Mouse (Mus musculus) stomach, postnatal 0 days (tissue): ENCODE measurements around the gene Dmrtc2. TPM values are rescaled to one million over a fixed set of nuclear protein-coding genes. Genes with fewer than 3 reads are reported as not detected.
"Not testable (repeated sequence)": the region's sequence is repeated elsewhere in the genome, so short reads cannot be mapped to it uniquely, and the experiment has no call there.

ENCODE experiments used
- ATAC-seq: fragments of 200-750 bp; cut with Nextera tagmentation; 2 replicates; pipeline ENCODE4 v1.8.0; 2017; ENCODE audit not compliant: low FRiP score, low TSS enrichment
- DNase-seq: peaks from one replicate; pipeline ENCODE4 v3.0.0-alpha.2; 2016; ENCODE audit warnings: low spot score
- H3K27ac ChIP-seq: fragments of 300-500 bp; sonication (generic); replicated peaks from 2 replicates; pipeline ENCODE4 v1.5.1; 2014; ENCODE audit warnings: mild to moderate bottlenecking, control low read depth
- H3K27me3 ChIP-seq: fragments of 300-500 bp; sonication (generic); 2 replicates; pipeline ENCODE4 v1.6.1; 2014; ENCODE audit warnings: low read length; ENCODE audit not compliant: control insufficient read depth, insufficient read depth
- H3K36me3 ChIP-seq: fragments of 300-500 bp; sonication (generic); 2 replicates; pipeline ENCODE4 v1.6.1; 2014; ENCODE audit warnings: low read length, mixed read lengths; ENCODE audit not compliant: control insufficient read depth, insufficient read depth
- H3K4me1 ChIP-seq: fragments of 300-500 bp; sonication (generic); replicated peaks from 2 replicates; pipeline ENCODE4 v1.6.1; 2014; ENCODE audit warnings: antibody characterized with exemption; ENCODE audit not compliant: control insufficient read depth, insufficient read depth
- H3K4me2 ChIP-seq: fragments of 300-500 bp; sonication (generic); replicated peaks from 2 replicates; pipeline ENCODE4 v1.6.1; 2014; ENCODE audit warnings: low read depth, mild to moderate bottlenecking, control low read depth, moderate library complexity
- H3K4me3 ChIP-seq: fragments of 300-500 bp; sonication (generic); 2 replicates; pipeline ENCODE4 v1.5.1; 2014; ENCODE audit warnings: low read depth, low read length, control low read depth
- H3K9ac ChIP-seq: fragments of 300-500 bp; sonication (generic); 2 replicates; pipeline ENCODE4 v1.6.1; 2014; ENCODE audit warnings: mild to moderate bottlenecking, low read length, control low read depth, mixed read lengths
- H3K9me3 ChIP-seq: fragments of 300-500 bp; sonication (generic); 2 replicates; pipeline ENCODE4 v1.6.1; 2016; ENCODE audit warnings: low read length; ENCODE audit not compliant: control insufficient read depth
- CTCF ChIP-seq: IDR thresholded peaks from 2 replicates; pipeline ENCODE4 v1.5.1; 2016; ENCODE audit warnings: antibody characterized with exemption, low read depth, mild to moderate bottlenecking, moderate library complexity
- EP300 ChIP-seq: optimal IDR thresholded peaks from 2 replicates; pipeline ENCODE3; 2016; ENCODE audit warnings: antibody characterized with exemption
- WGBS: fragments of 180-500 bp; shearing (Covaris S2); extraction: QIAGEN DNeasy Blood & Tissue Kit; methylation state at CpG from one replicate; pipeline ENCODE4 v1.1.7; 2014; 5-methylcytosine and 5-hydroxymethylcytosine counted together
- polyA plus RNA-seq: library from polyadenylated mRNA; unstranded; fragments of >200 nt; fragmentation: Nextera tagmentation; extraction: Ambion mirVana; gene quantifications from 2 replicates; pipeline ENCODE4 v1.2.1, GENCODE M21; 2015

Dmrtc2 gene
- not detected in 2 replicates for polyA plus RNA-seq

DNA sequence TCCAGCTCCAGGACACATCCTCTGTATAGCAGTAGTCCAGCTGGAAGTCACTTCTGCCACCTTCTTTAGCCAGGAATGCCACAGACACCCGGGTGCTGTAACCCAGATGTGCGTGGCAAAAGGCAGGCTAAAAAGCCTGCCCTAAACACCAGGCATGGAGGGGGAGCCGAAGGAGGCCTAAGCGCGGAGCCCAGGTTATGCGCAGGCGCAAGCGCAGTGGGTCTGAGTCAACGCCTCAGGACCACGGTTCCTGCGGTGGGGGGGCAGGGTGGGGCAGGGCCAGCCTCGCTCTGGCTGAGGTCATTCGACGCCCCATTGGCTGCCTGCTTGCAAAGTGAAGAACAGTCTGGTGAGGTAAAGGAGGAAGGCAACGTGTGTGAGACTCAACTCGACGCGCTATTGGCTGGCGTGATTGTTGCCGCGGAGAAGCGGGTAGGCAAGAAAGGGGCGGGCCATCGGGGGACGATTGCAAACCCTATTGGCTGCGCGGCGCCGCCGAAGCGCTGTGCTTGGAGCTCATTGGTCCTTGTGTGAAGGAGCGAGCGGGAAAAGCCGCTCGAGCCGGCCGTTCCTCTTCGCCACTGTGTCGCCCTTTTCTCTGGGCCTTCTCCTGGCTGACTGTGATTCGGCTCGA is at the start of gene Dmrtc2, which contains the start of gene Lypd4:
Gene Dmrtc2, plus strand, starts transcription at position 526 of the 634 bp plus-strand sequence.
Gene Lypd4, minus strand, starts transcription at position 410 of the 634 bp plus-strand sequence.
- no peaks in the 10 kb centered on the region for H3K36me3 ChIP-seq
- H3K27me3 ChIP-seq = no peaks in the 10 kb centered on the region
- DNase-seq = no peak
- WGBS = 50% methylated on average over 41 of the region's 41 CpGs
- no peaks in the 10 kb centered on the region for H3K4me1 ChIP-seq
- TF ChIP-seq CTCF (no peak), EP300 (no peak)
- H3K9ac ChIP-seq = no peak within 1 kb of the TSS
- ATAC-seq = no peak
- H3K27ac ChIP-seq = no peak within 1 kb of the TSS
- H3K9me3 ChIP-seq = no peaks in the 10 kb centered on the region
- H3K4me2 ChIP-seq = no peak within 1 kb of the TSS
- no peak within 1 kb of the TSS for H3K4me3 ChIP-seq

DNA sequence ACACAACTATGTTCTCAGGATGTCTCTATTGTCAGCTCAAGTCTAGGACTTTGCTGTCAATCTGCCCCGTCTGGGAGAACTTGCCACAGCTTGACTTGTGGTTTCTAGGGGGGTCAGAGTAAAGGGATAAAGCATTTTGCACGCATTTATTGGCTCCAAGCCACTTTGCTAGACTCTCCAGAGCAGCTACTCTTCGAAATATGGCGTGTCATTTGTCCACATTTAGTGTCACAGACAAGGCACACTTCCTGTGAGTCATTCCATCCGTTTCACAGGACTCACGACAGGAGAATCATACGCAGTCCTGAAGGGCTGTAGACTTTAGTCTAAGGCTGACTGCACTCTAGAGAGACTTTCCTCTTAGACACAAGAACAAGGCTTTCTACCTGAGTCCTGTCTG is 45.4 kb upstream of the Dmrtc2 start:
- WGBS = 51% methylated on average over 7 of the region's 7 CpGs
- Histone ChIP-seq H3K4me2 (no peak overlapping the region), H3K4me3 (no peak overlapping the region), H3K27ac (no peak overlapping the region), H3K27me3 (no peaks in the 10 kb centered on the region), H3K9me3 (no peaks in the 10 kb centered on the region), H3K4me1 (no peaks in the 10 kb centered on the region), H3K36me3 (no peaks in the 10 kb centered on the region), H3K9ac (no peak overlapping the region)
- no peak for TF ChIP-seq CTCF
- ATAC-seq (no peak), DNase-seq (no peak)

GRCm38 (mm10) chr7:24827181-24827580 is 42.7 kb upstream of the Dmrtc2 start:
- H3K9me3 ChIP-seq = no peaks in the 10 kb centered on the region
- H3K4me1 ChIP-seq = no peaks in the 10 kb centered on the region
- no peak overlapping the region for H3K4me2 ChIP-seq
- ATAC-seq = no peak
- H3K4me3 ChIP-seq = no peak overlapping the region
- no peaks in the 10 kb centered on the region for H3K36me3 ChIP-seq
- no peak for DNase-seq
- no peak overlapping the region for H3K27ac ChIP-seq
- H3K9ac ChIP-seq = no peak overlapping the region
- WGBS = 91% methylated on average over 4 of the region's 4 CpGs
- TF ChIP-seq EP300 (no peak), CTCF (no peak)
- no peaks in the 10 kb centered on the region for H3K27me3 ChIP-seq

DNA sequence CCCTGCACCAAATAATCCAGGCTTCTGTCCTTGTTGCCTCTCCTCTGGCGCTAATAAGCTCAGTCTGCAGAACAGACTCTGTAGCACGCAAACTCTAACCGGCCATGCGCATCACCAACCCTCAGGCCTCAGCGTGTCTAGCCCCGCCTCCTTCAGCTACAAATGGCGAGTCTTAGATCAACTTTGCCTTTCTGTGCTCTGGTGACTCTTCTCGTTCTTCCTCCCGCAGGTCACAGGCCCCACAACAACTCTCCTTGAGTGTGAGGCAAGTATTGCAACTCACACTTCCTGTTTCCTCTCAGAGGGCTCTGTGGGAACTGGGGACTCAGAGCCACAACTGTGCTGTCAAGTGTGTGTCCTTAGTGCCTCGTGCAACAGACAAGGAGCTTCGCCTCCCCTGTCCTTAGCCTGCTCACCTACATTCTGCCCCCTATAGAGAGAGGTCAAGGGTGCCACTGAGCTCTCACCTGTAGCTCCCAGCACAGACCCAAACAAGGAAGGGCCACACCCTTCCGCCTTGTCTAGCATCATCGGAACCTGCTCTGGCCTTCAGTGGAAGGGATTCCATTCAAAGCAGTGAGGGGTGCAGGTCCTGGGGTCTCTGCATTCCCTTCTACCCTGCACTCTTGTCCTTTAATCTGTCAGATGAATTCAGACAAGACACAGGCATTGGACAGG is 31.0 kb upstream of the Dmrtc2 start:
- not testable (repeated sequence) for H3K9me3 ChIP-seq, H3K4me2 ChIP-seq, H3K4me3 ChIP-seq, H3K4me1 ChIP-seq, H3K27ac ChIP-seq, H3K9ac ChIP-seq, H3K27me3 ChIP-seq, H3K36me3 ChIP-seq, DNase-seq
- WGBS = 53% methylated on average over 11 of the region's 13 CpGs
- ATAC-seq = 0 out of 2 replicates have a peak, but pooled peaks have one; percentile 21

DNA sequence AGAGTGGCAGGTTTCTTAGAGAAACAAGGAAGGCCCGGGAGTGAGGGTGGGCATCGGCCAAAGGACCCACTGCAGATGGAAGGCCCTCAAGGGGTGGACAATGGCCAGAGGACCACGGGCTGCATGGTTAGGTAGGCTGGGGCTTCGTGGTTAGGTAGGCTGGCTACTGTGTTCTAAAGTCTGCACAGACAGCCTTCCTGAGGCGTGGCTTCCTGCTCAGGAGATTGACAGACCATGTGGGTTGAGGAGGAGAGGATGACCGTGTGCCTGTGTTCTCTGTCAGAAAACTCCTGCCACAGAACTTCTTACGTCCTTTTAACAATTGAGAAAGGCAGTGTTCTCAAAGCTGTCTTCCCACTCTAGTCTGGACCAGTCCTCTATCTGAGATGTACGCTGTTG is 30.4 kb upstream of the Dmrtc2 start:
- H3K9ac ChIP-seq = no peak overlapping the region
- no peaks in the 10 kb centered on the region for H3K4me1 ChIP-seq
- ATAC-seq (no peak), DNase-seq (no peak)
- H3K4me3 ChIP-seq = no peak overlapping the region
- TF ChIP-seq EP300 (no peak), CTCF (no peak)
- WGBS = 75% methylated on average over 8 of the region's 8 CpGs
- H3K9me3 ChIP-seq = no peaks in the 10 kb centered on the region
- no peak overlapping the region for H3K27ac ChIP-seq
- no peaks in the 10 kb centered on the region for H3K27me3 ChIP-seq
- no peaks in the 10 kb centered on the region for H3K36me3 ChIP-seq
- H3K4me2 ChIP-seq = no peak overlapping the region

GRCm38 (mm10) chr7:24840331-24840730 is 29.5 kb upstream of the Dmrtc2 start:
- ATAC-seq = no peak
- no peaks in the 10 kb centered on the region for H3K9me3 ChIP-seq
- H3K4me3 ChIP-seq = no peak overlapping the region
- H3K27ac ChIP-seq = no peak overlapping the region
- no peak for DNase-seq
- H3K9ac ChIP-seq = no peak overlapping the region
- no peak for TF ChIP-seq CTCF
- TF ChIP-seq EP300 = no peak
- H3K4me2 ChIP-seq = no peak overlapping the region
- no peaks in the 10 kb centered on the region for H3K36me3 ChIP-seq
- no peaks in the 10 kb centered on the region for H3K4me1 ChIP-seq
- no peaks in the 10 kb centered on the region for H3K27me3 ChIP-seq
- WGBS = 51% methylated on average over 3 of the region's 3 CpGs
